Mouse (Mus musculus) duodenum, adult 2 months (tissue): ENCODE results near the gene Bpifc. TPM values are rescaled to one million over a fixed set of nuclear protein-coding genes. Genes with fewer than 3 reads are reported as not detected.

ENCODE experiments used
- polyA plus RNA-seq: library from polyadenylated mRNA; depleted of rRNA; stranded (reverse); fragments of >200 nt; gene quantifications from 2 replicates; pipeline ENCODE4 v1.2.3, GENCODE M21; 2012; ENCODE audit warnings: low replicate concordance; rRNA removed

The Bpifc gene
- polyA plus RNA-seq = not detected in 2 replicates

GRCm38 (mm10) chr10:86011781-86012180 is at the start of gene Bpifc:
TSS of gene Bpifc (minus strand) at chr10:86011895.

GRCm38 (mm10) chr10:86021749-86022473 is 10.2 kb upstream of the Bpifc start, which contains the start of gene Fbxo7:
TSS of gene Fbxo7 (plus strand) at chr10:86021972.

GRCm38 (mm10) chr10:85957464-85957950 is 54.2 kb downstream of the Bpifc start, which contains the start of gene Rtcb:
TSS of gene Rtcb (minus strand) at chr10:85957823.

GRCm38 (mm10) chr10:85927676-85928445 is 83.8 kb downstream of the Bpifc start, which contains the start of gene Ascl4:
TSS of gene Ascl4 (plus strand) at chr10:85927681.

GRCm38 (mm10) chr10:85916498-85917309 is 95.0 kb downstream of the Bpifc start, which contains the start of gene Prdm4:
TSS of gene Prdm4 (minus strand) at chr10:85917142.

Other genes starting within 250 kb of the Bpifc start
- gene Pwp1, start 182.4 kb downstream of the Bpifc start, polyA plus RNA-seq = 1.9 and 2.3 TPM in 2 replicates
- 6.8 and 9.7 TPM in 2 replicates for gene Prdm4, start 94.8 kb downstream of the Bpifc start, polyA plus RNA-seq
- not detected in 2 replicates for gene Ascl4, start 84.2 kb downstream of the Bpifc start, polyA plus RNA-seq
- gene Rtcb, start 54.1 kb downstream of the Bpifc start, polyA plus RNA-seq = 13.5 and 16.6 TPM in 2 replicates
- 13.1 and 20.1 TPM in 2 replicates for gene Fbxo7, start 10.1 kb upstream of the Bpifc start, polyA plus RNA-seq